Mouse (Mus musculus) erythroblast, embryonic 14.5 days (primary cell): Measurements from ENCODE around the gene Chst5.

Experiments used
- GATA1 ChIP-seq: IDR thresholded peaks from 2 replicates; pipeline ENCODE4 v1.6.1; 2012; ENCODE audit warnings: low read length, inconsistent platforms, mixed read lengths
- TAL1 ChIP-seq: IDR thresholded peaks from 3 replicates; pipeline ENCODE4 v1.6.1; 2012; ENCODE audit warnings: low read length, inconsistent platforms, mixed read lengths

GRCm38 (mm10) chr8:111924976-111925375 is 14.7 kb upstream of the Chst5 start:
- no peak for TF ChIP-seq GATA1
- no peak for TF ChIP-seq TAL1
